Mouse (Mus musculus): ENCODE results near the gene Pate2. TPM values are rescaled to one million over a fixed set of nuclear protein-coding genes. Genes with fewer than 3 reads are reported as not detected.

Gene Pate2
- polyA plus RNA-seq, 1 experiment from 2014 or later, result 0.84 TPM

- Histone ChIP-seq H3K36me3 (ENCODE audit: insufficient read depth, low read length) (no peaks in the 10 kb centered on the region), H3K9me3 (ENCODE audit: low read length) (no peaks in the 10 kb centered on the region), H3K4me1 (ENCODE audit: insufficient read depth, low read length) (no peaks in the 10 kb centered on the region), H3K4me2 (replicated peaks; ENCODE audit: low read depth, low read length) (no peak overlapping the region), H3K4me3 (ENCODE audit: low read length) (no peak overlapping the region), H3K9ac (replicated peaks; ENCODE audit: low read length) (no peak overlapping the region), H3K27ac (ENCODE audit: low read length) (no peak overlapping the region), H3K27me3 (ENCODE audit: insufficient read depth, low read length) (no peaks in the 10 kb centered on the region)
- WGBS, result 68% methylated on average over 9 of the region's 9 CpGs
- ATAC-seq (ENCODE audit: low FRiP score, low TSS enrichment), result no peak
These were observed 21.6 kb upstream of the Pate2 start for GRCm38 (mm10) chr9:35548455-35548854.

GRCm38 (mm10) chr9:35556494-35557102 lies 13.5 kb upstream of the Pate2 start:
- Histone ChIP-seq H3K27ac (ENCODE audit: low read length) (no peak overlapping the region), H3K4me3 (ENCODE audit: low read length) (no peak overlapping the region), H3K4me2 (replicated peaks; ENCODE audit: low read depth, low read length) (no peak overlapping the region), H3K4me1 (ENCODE audit: insufficient read depth, low read length) (peaks cover 13% of the 10 kb centered on the region), H3K9me3 (ENCODE audit: low read length) (no peaks in the 10 kb centered on the region), H3K9ac (replicated peaks; ENCODE audit: low read length) (no peak overlapping the region), H3K27me3 (ENCODE audit: insufficient read depth, low read length) (no peaks in the 10 kb centered on the region), H3K36me3 (ENCODE audit: insufficient read depth, low read length) (peaks cover 6% of the 10 kb centered on the region; the same call in 1 of the 2 replicates)
- ATAC-seq (ENCODE audit: low FRiP score, low TSS enrichment), result no peak
- 66% methylated on average over 12 of the region's 12 CpGs for WGBS

GRCm38 (mm10) chr9:35558257-35559008 lies 11.7 kb upstream of the Pate2 start, which contains the start of the genes Ddx25 and Pus3:
TSS of gene Ddx25 (minus strand) at chr9:35558528.
TSS of gene Pus3 (plus strand) at chr9:35558595.
- peak within 1 kb of the TSS; percentile 82 for H3K27ac ChIP-seq (ENCODE audit: low read length)
- H3K4me1 ChIP-seq (ENCODE audit: insufficient read depth, low read length), result peaks cover 13% of the 10 kb centered on the region
- peak within 1 kb of the TSS; percentile 93 for H3K4me3 ChIP-seq (ENCODE audit: low read length)
- peak within 1 kb of the TSS; percentile 77 for H3K9ac ChIP-seq (replicated peaks; ENCODE audit: low read length)
- H3K4me2 ChIP-seq (replicated peaks; ENCODE audit: low read depth, low read length), result peak within 1 kb of the TSS; percentile 96
- WGBS, result 1% methylated on average over 55 of the region's 59 CpGs
- H3K9me3 ChIP-seq (ENCODE audit: low read length), result no peaks in the 10 kb centered on the region
- no peaks in the 10 kb centered on the region for H3K27me3 ChIP-seq (ENCODE audit: insufficient read depth, low read length)
- peaks cover 10% of the 10 kb centered on the region; the same call in 1 of the 2 replicates for H3K36me3 ChIP-seq (ENCODE audit: insufficient read depth, low read length)
- ATAC-seq (ENCODE audit: low FRiP score, low TSS enrichment), result peak; percentile 77

GRCm38 (mm10) chr9:35559009-35559890 lies 10.8 kb upstream of the Pate2 start:
- WGBS, result 1% methylated on average over 31 of the region's 31 CpGs
- Histone ChIP-seq H3K27me3 (ENCODE audit: insufficient read depth, low read length) (no peaks in the 10 kb centered on the region), H3K4me1 (ENCODE audit: insufficient read depth, low read length) (peaks cover 13% of the 10 kb centered on the region), H3K4me2 (replicated peaks; ENCODE audit: low read depth, low read length) (peak overlapping the region; percentile 96), H3K27ac (ENCODE audit: low read length) (peak overlapping the region; percentile 82), H3K4me3 (ENCODE audit: low read length) (peak overlapping the region; percentile 93), H3K9ac (replicated peaks; ENCODE audit: low read length) (peak overlapping the region; percentile 77), H3K36me3 (ENCODE audit: insufficient read depth, low read length) (peaks cover 10% of the 10 kb centered on the region; the same call in 1 of the 2 replicates), H3K9me3 (ENCODE audit: low read length) (no peaks in the 10 kb centered on the region)
- peak; percentile 94 for ATAC-seq (ENCODE audit: low FRiP score, low TSS enrichment)

GRCm38 (mm10) chr9:35561076-35561475 lies 9.0 kb upstream of the Pate2 start:
- no peak overlapping the region for H3K4me3 ChIP-seq (ENCODE audit: low read length)
- no peaks in the 10 kb centered on the region for H3K27me3 ChIP-seq (ENCODE audit: insufficient read depth, low read length)
- no peaks in the 10 kb centered on the region for H3K9me3 ChIP-seq (ENCODE audit: low read length)
- 92% methylated on average over 11 of the region's 11 CpGs for whole genome bisulfite sequencing
- no peak for ATAC-seq (ENCODE audit: low FRiP score, low TSS enrichment)
- no peak overlapping the region for H3K27ac ChIP-seq (ENCODE audit: low read length)
- H3K9ac ChIP-seq (replicated peaks; ENCODE audit: low read length), result no peak overlapping the region
- peaks cover 26% of the 10 kb centered on the region for H3K36me3 ChIP-seq (ENCODE audit: insufficient read depth, low read length)
- H3K4me1 ChIP-seq (ENCODE audit: insufficient read depth, low read length), result peaks cover 13% of the 10 kb centered on the region
- H3K4me2 ChIP-seq (replicated peaks; ENCODE audit: low read depth, low read length), result no peak overlapping the region

- H3K36me3 ChIP-seq (ENCODE audit: insufficient read depth, low read length), result peaks cover 30% of the 10 kb centered on the region
- peaks cover 13% of the 10 kb centered on the region for H3K4me1 ChIP-seq (ENCODE audit: insufficient read depth, low read length)
- no peak overlapping the region for H3K9ac ChIP-seq (replicated peaks; ENCODE audit: low read length)
- H3K9me3 ChIP-seq (ENCODE audit: low read length), result no peaks in the 10 kb centered on the region
- no peaks in the 10 kb centered on the region for H3K27me3 ChIP-seq (ENCODE audit: insufficient read depth, low read length)
- H3K27ac ChIP-seq (ENCODE audit: low read length), result no peak overlapping the region
- H3K4me2 ChIP-seq (replicated peaks; ENCODE audit: low read depth, low read length), result no peak overlapping the region
- 91% methylated on average over 6 of the region's 6 CpGs for WGBS
- H3K4me3 ChIP-seq (ENCODE audit: low read length), result no peak overlapping the region
- ATAC-seq (ENCODE audit: low FRiP score, low TSS enrichment), result no peak
These were observed 8.5 kb upstream of the Pate2 start for GRCm38 (mm10) chr9:35561583-35561982.

- Histone ChIP-seq H3K36me3 (ENCODE audit: insufficient read depth, low read length) (peaks cover 41% of the 10 kb centered on the region), H3K4me2 (replicated peaks; ENCODE audit: low read depth, low read length) (no peak overlapping the region), H3K4me1 (ENCODE audit: insufficient read depth, low read length) (peaks cover 19% of the 10 kb centered on the region), H3K27ac (ENCODE audit: low read length) (no peak overlapping the region), H3K27me3 (ENCODE audit: insufficient read depth, low read length) (no peaks in the 10 kb centered on the region), H3K9me3 (ENCODE audit: low read length) (no peaks in the 10 kb centered on the region), H3K9ac (replicated peaks; ENCODE audit: low read length) (no peak overlapping the region), H3K4me3 (ENCODE audit: low read length) (no peak overlapping the region)
- WGBS, result 90% methylated on average over 5 of the region's 5 CpGs
- no peak for ATAC-seq (ENCODE audit: low FRiP score, low TSS enrichment)
These were observed 5.4 kb upstream of the Pate2 start for GRCm38 (mm10) chr9:35564536-35565240.

GRCm38 (mm10) chr9:35567995-35568394 lies 2.1 kb upstream of the Pate2 start:
- Histone ChIP-seq H3K4me2 (replicated peaks; ENCODE audit: low read depth, low read length) (no peak overlapping the region), H3K9ac (replicated peaks; ENCODE audit: low read length) (no peak overlapping the region), H3K4me3 (ENCODE audit: low read length) (no peak overlapping the region), H3K27me3 (ENCODE audit: insufficient read depth, low read length) (peaks cover 10% of the 10 kb centered on the region; the same call in 1 of the 2 replicates), H3K9me3 (ENCODE audit: low read length) (no peaks in the 10 kb centered on the region), H3K36me3 (ENCODE audit: insufficient read depth, low read length) (peaks cover 31% of the 10 kb centered on the region), H3K4me1 (ENCODE audit: insufficient read depth, low read length) (peaks cover 12% of the 10 kb centered on the region), H3K27ac (ENCODE audit: low read length) (no peak overlapping the region)
- ATAC-seq (ENCODE audit: low FRiP score, low TSS enrichment), result no peak
- WGBS, result 84% methylated on average over 3 of the region's 3 CpGs

GRCm38 (mm10) chr9:35570663-35571062 lies 579 bp downstream of the Pate2 start:
- H3K9ac ChIP-seq (replicated peaks; ENCODE audit: low read length), result peak overlapping the region; percentile 62
- 14% methylated on average over 5 of the region's 5 CpGs for WGBS
- H3K27ac ChIP-seq (ENCODE audit: low read length), result no peak overlapping the region
- H3K4me1 ChIP-seq (ENCODE audit: insufficient read depth, low read length), result peaks cover 17% of the 10 kb centered on the region
- ATAC-seq (ENCODE audit: low FRiP score, low TSS enrichment), result no peak
- peaks cover 19% of the 10 kb centered on the region for H3K36me3 ChIP-seq (ENCODE audit: insufficient read depth, low read length)
- no peaks in the 10 kb centered on the region for H3K9me3 ChIP-seq (ENCODE audit: low read length)
- peak overlapping the region; percentile 92 for H3K4me2 ChIP-seq (replicated peaks; ENCODE audit: low read depth, low read length)
- peak overlapping the region; percentile 87 for H3K4me3 ChIP-seq (ENCODE audit: low read length)
- H3K27me3 ChIP-seq (ENCODE audit: insufficient read depth, low read length), result peaks cover 22% of the 10 kb centered on the region
